Mouse (Mus musculus) heart, adult 9 months (tissue): ENCODE measurements around the gene Daam1.
A peak's percentile ranks its signal among the peaks of the same experiment; 100 is the strongest.

ENCODE experiments used
- DNase-seq, 2 experiments: peaks; one replicate each; pipeline ENCODE4 v3.0.0; 2022; ENCODE audit warnings: low spot score in 2 of 2

The Daam1 gene

GRCm38 (mm10) chr12:71969941-71970629 is 139.2 kb downstream of the Daam1 start:
- no peak for DNase-seq

- peak; percentile 65 for DNase-seq
These were observed 140.1 kb downstream of the Daam1 start for GRCm38 (mm10) chr12:71970791-71971654.

DNA sequence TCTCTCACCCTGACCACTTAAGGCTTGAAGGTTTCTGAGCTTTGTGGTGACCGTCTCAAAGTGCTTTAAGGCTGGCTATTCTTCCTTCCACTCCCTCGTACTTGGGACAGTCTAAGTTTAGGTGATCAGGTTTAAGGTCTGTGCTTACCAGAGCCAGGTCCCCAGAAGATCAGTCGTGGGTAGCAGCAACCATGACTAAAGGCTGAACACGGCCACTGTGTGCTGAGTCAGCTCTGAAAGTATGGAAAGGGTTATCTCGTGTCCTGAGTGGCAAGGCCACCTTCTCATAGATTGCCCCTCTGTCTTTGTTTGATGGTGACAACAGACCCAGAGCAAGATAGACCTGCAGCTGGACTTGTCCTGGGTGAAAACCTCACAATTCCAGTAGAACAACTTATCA is 141.2 kb downstream of the Daam1 start:
- no peak for DNase-seq

GRCm38 (mm10) chr12:71972619-71973266 is 141.9 kb downstream of the Daam1 start:
- peak; percentile 68 to 79 for DNase-seq

- no peak for DNase-seq
These were observed 142.7 kb downstream of the Daam1 start for GRCm38 (mm10) chr12:71973577-71973976.

DNA sequence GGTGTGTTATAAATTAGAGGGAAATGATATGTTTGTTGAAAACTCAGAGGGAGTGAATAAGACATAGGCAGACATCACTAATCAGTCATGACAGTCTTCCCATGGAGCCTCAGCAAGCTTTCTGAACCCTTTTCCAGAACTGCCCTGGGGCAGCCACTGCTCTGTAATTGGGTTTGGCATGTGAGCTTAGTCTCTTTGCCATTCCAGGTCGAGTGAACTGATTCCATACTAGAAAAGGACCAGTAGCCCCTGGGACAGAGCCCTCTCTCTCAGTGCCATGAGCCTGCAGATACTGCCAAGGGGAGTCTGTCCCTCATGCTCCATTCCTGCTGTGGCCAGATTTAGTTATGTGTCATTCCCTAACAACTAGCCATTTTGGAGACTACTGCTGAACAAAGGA is 144.7 kb downstream of the Daam1 start:
- no peak for DNase-seq

- DNase-seq, result no peak
These were observed 145.6 kb downstream of the Daam1 start for GRCm38 (mm10) chr12:71976361-71976960.

DNA sequence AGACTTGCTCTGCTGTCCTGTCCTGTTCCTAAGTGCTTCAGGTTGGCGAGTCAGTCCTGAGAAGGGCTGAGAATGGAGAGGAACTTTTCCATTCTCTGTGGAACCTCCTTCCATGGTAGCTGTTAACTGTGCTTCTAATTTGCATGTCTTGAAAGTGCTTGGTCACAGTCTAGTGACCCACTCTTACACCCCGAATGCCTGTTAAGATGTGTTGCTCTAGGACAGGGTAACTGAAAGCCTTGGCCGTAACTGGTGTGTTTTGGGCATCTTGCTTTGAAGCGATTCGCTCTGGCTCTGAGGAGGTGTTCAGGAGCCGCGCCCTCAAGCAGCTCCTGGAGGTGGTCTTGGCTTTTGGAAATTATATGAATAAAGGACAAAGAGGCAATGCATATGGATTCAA is 146.5 kb downstream of the Daam1 start:
- DNase-seq, result no peak

DNA sequence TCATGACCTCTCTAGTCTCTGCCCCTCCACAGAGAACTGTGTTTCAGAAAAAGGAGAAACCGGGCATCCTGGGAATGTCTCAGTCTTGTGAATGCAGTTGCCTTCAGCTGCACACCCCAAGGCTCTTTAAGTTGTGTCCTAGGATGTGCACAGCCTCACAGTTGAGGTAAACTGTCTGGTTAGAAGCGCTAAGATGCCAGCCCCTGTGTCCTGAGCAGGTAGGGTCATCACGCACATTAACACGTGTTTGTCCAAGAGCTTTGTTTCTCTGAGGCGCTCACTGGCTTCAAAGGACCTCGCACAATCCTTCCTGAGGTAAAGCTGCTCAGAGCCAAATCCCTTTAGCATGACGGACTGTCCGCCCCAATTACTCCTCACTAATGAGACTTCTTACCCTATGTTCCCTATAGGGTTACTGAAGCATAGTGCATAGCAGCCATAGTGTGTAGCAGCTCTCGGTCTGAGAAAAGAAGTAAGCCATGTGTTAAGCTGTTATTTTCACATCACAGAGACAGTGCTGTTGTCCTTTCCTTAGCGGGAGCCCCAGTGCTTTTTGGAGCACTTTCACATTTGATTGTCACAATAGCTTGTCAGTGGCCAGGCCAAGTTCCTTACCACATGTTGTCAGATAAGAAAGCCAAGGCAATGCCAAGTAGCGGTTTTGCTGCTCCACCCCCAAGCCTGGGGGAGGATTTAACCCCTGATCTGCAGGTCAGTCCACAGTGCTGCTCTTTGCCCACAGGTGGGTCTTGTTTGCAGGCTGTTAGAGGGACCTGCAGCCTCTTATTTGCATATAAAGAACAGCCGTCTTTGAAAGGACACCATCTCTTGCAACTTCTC is 147.9 kb downstream of the Daam1 start:
- peak; percentile 75 to 78 for DNase-seq

DNA sequence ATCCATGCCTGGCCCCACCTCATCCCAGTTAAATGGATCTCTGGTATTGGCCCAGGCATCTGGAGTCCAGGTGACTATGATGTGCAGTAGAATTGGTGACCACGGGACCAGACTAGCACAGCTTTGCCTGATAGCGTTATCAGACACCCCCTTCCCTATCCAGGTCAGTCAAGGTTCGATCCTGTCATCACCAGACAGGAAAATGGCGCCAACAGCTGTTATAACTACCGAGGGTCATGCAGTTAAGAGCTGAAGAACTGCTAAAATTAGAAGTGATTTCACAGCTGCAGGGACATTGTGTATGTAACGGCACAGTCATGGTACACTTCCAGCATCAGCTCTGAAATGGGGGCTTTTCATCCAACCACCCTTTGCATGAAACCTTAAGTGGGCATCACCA is 149.3 kb downstream of the Daam1 start:
- DNase-seq, result peak; percentile 58 to 65

DNA sequence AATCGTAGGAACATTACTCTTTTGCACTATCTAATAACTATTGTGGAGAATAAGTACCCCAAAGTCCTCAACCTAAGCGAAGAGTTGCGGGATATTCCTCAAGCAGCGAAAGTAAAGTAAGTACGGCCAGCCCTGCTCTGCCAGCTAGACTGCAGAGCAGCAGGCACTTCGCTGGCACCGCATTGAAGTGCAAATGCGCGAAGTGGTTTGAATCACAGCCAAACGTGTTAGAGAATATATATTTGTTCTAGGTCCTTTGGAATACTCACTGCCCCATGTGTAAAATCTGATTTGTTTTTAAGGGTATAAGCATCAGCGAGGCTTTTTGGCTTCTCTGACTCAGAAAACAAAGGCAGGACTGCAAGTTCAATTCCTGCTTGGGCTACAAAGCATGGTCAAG is 149.9 kb downstream of the Daam1 start:
- DNase-seq, result no peak

- peak; percentile 49 to 65 for DNase-seq
These were observed 150.4 kb downstream of the Daam1 start for GRCm38 (mm10) chr12:71981250-71981649.

DNA sequence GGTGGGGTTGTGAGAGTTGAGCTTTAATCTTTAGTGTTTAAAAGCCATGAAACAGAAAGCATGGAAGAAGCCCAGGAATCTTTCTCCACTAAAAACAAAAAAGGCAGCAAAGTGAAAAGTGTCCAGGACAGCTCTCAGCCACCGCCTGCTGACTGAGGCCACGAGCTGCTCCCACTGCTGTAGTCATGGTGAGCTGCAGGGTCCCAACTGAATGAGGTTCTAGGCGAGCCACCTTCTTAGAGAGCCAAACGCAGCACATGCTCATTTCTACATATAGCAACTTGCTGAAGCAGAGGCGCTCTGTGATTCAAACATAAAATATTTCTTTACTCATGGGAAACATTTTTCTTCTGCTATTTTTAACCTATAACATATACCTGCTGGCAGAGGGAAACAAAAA is 150.9 kb downstream of the Daam1 start:
- DNase-seq, result no peak

DNA sequence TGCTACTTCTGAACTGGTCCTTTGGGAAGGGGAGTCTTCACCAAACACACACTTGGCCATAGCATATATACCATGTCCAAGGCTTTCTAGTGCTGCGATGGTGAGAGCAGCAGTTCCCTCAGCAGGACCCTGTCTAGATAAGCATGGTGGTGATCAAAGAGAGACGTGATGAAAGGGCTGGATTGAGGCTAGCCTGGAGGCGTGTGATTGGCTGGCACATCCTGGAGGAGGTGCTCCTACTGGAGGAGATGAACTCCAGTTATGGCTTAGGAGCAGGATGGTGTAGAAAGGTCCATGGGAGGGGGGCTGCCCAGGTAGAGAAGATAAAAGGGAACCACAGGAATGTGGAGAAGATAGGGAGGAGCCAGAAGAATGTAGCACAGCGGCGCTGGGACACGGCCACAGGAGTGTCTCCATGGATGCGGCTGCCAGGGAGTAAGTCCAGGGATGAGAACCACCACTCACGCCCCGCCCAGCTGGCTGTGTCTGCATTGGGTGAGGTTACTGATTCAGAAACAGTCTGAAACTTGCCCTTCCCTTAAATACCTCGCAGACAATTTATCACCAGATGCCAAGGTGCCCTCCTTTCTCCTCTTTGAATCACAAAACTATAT is 152.3 kb downstream of the Daam1 start:
- no peak for DNase-seq

GRCm38 (mm10) chr12:71987161-71987560 is 156.3 kb downstream of the Daam1 start:
- no peak for DNase-seq

GRCm38 (mm10) chr12:71987885-71988284 is 157.0 kb downstream of the Daam1 start:
- DNase-seq, result no peak

DNA sequence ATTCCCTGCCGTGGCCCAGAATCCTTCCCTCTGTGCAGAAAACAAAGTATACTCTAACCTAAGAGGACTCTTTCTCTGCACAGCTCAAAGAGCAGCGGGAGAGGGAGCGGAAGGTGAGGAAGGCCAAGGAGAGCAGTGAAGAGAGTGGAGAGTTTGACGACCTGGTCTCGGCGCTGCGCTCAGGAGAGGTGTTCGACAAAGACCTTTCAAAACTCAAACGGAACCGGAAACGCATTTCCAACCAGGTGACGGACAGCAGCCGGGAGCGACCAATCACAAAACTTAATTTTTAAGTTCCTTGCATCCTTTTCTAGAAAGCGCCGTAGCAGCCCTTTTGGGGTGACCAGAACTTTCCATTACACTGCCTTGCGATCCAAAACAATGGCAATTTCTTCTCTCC is 158.7 kb downstream of the Daam1 start:
- DNase-seq, result no peak

GRCm38 (mm10) chr12:71992599-71993210 is 161.8 kb downstream of the Daam1 start:
- no peak for DNase-seq

GRCm38 (mm10) chr12:71995831-71996230 is 165.0 kb downstream of the Daam1 start:
- DNase-seq, result no peak

DNA sequence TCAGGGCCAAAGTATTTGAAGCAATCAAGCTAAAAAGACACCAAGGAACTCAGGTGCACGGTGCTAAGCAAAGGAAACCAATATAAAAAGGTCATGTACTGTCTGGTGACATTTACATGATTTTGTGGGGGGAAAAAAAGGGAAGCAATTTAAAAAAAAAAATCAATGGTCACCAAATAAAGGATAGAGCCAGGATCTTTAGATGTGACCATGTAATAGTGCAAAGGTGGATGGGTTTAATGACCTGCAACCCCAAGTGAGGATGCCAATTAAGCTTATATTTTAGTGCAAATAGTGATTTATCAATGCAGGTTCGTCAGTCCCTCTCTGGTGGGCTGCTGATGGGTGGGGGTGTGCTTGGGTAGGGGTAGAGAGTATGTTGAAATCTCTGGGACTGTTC is 166.0 kb downstream of the Daam1 start:
- DNase-seq, result no peak
